Mouse (Mus musculus): ENCODE results near the gene Ccdc58. TPM values are rescaled to one million over a fixed set of nuclear protein-coding genes. Genes with fewer than 3 reads are reported as not detected.

Gene Ccdc58
- 54.7 and 63.5 TPM in 2 replicates for polyA plus RNA-seq (2012; rRNA removed)

DNA sequence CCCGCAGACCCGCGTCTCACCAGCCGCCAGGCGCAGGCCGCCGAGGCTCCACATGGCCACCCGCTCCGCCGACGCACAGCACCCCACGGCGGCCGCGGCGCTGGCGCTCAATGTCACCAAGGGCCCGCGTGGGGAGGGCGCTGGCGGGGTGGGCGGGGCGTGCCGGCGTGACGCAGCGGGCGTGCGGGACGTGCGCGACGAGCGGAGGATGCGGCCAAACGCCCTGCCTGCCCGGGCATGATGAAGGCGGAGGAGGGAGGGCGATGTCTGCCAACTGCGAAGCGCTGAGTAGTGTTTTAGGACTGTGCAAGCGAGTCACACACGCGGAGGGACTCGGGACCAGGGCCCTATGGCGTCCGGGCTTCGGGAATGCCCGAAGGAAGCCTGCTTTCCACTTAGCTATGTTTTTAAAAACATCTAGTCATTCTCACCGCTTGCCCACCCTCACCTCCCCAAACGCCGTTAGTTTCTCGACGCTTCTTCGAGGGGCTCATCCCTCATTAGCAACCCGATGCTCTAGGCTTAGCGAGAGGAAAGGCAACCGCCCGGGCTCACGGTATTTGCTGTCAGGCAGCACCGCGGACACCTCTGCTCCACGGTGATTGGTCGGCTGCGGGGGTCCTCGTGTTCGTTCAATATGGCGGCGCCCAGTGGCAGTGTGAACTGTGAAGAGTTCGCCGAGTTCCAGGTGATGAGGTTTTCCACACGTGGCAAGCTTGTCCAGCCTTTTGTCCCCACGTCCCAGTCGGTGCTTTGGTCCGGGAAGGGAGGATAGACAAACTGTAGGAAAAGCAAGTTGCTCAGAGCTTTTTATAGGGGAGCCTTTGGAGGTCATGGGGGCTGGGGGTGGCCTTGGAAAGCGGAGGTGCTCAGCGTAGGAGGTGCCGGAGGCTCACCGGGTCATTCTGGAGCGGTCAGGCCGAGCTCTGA lies at the start of gene Ccdc58, which contains the start of gene Fam162a:
TSS of gene Ccdc58 (plus strand) at position 236 of the 930 bp plus-strand sequence.
TSS of gene Fam162a (minus strand) at position 145 of the 930 bp plus-strand sequence.

GRCm38 (mm10) chr16:36040640-36041624 lies 30.6 kb upstream of the Ccdc58 start, which contains the start of gene Wdr5b:
Gene Wdr5b, plus strand, starts transcription at chr16:36041190.

GRCm38 (mm10) chr16:36131141-36131540 lies 59.7 kb downstream of the Ccdc58 start, which contains the start of gene Csta1:
Gene Csta1, minus strand, starts transcription at chr16:36131241.

Other genes with a start within 250 kb of the Ccdc58 start
- 6.2 and 6.8 TPM in 2 replicates for gene Parp14, start 200.1 kb upstream of the Ccdc58 start, polyA plus RNA-seq (2012; rRNA removed)
- 15.2 and 20.5 TPM in 2 replicates for gene Parp9, start 133.2 kb upstream of the Ccdc58 start, polyA plus RNA-seq (2012; rRNA removed)
- gene Dtx3l, start 132.5 kb upstream of the Ccdc58 start, polyA plus RNA-seq (2012; rRNA removed): 9.2 and 11.2 TPM in 2 replicates
- 7.6 and 8.0 TPM in 2 replicates for gene Kpna1, start 92.9 kb upstream of the Ccdc58 start, polyA plus RNA-seq (2012; rRNA removed)
- 2.0 and 2.1 TPM in 2 replicates for gene Wdr5b, start 30.5 kb upstream of the Ccdc58 start, polyA plus RNA-seq (2012; rRNA removed)
- 94.7 and 102 TPM in 2 replicates for gene Fam162a, start 91 bp upstream of the Ccdc58 start, polyA plus RNA-seq (2012; rRNA removed)
- gene Csta1, start 59.6 kb downstream of the Ccdc58 start, polyA plus RNA-seq (2012; rRNA removed): not detected in 2 replicates
- 413 and 598 TPM in 2 replicates for gene Stfa2l1, start 85.1 kb downstream of the Ccdc58 start, polyA plus RNA-seq (2012; rRNA removed)
- gene Gm5483, start 112.5 kb downstream of the Ccdc58 start, polyA plus RNA-seq (2012; rRNA removed): 775 and 1,146 TPM in 2 replicates
- 10.4 and 17.3 TPM in 2 replicates for gene Gm5416, start 138.7 kb downstream of the Ccdc58 start, polyA plus RNA-seq (2012; rRNA removed)
- gene 2010005H15Rik, start 149.8 kb downstream of the Ccdc58 start, polyA plus RNA-seq (2012; rRNA removed): 97.2 and 148 TPM in 2 replicates
- gene Stfa1, start 205.3 kb downstream of the Ccdc58 start, polyA plus RNA-seq (2012; rRNA removed): 604 and 855 TPM in 2 replicates

All from liver, embryonic 18 days (tissue).